Mouse (Mus musculus): Measurements from ENCODE around the gene Parp6. TPM values are rescaled to one million over a fixed set of nuclear protein-coding genes. Genes with fewer than 3 reads are reported as not detected.

Gene Parp6
- 10 to 100 TPM; 45.1 to 69.1 TPM for polyA plus RNA-seq (2017; shearing (Covaris generic))

GRCm38 (mm10) chr9:59616622-59617306, at the start of gene Parp6:
TSS of gene Parp6 (plus strand) at chr9:59617284.

DNA sequence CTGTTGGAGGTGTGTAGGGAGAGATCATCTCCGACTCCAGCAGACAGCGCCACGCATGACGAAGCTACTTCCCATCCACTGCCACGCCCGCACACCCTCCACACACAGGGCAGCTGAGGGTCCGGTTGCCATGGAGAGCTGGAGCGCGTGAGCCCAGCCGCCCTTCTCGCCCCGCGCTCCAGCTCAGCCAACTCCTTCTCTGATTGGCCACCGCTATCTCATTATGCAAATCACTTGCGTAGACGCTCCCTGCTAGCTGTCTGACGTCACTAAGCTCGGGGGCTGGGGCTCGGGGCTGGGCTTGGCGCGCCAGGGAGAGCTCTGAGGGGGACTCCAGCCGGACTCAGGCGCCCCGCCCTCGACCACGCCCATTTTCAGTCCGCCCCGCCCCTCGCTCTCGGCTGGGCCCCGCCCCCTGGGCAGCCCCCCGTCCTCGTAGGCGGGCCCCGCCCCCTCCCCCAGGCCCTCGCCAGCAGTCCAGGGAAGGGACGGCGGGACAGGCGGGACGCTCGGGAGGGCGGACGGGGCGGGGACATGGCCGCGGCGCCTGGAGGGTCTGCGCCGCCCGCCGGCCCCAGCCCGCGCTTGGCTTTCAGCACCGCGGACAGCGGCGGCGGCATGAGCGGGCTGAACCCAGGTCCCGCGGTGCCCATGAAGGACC, 39.1 kb upstream of the Parp6 start, which contains the start of gene Celf6:
Celf6 (plus strand) TSS at position 74 of the 661 bp plus-strand sequence.

DNA sequence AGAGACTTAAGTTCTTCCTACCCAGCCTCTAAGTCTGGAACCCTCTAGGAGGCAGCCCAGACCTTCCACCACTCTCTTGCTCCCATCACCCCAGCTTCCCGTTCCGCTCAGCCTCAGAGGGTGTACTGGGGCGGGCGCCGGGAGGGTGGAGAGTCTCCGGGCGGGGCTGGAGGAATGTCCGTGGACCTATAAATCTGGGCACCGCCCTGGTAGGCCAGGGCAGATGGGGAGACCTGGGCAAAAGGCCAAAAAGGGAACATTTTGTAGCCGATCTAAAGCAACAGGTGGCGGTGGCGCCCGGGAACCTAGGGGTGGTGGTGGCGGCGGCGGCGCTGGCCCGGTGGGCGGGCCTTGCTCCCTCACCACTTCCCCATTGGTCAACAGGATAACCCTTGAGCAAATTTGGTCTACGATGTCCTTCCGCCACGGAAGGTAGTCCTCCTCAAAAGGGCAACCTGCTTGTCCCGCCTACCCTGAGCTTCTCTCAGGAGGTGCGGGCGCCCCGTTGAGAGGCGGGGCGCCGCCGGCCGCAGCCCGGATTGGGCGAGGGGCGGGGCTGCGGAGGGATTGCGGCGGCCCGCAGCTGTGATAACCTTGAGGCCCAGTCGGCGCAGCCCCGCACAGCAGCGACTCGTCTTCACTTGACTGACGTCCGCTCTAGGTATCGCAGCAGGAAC, 39.0 kb downstream of the Parp6 start, which contains the start of gene Pkm:
Pkm (plus strand) TSS at position 411 of the 677 bp plus-strand sequence.

GRCm38 (mm10) chr9:59679678-59680533, 62.8 kb downstream of the Parp6 start, which contains the start of gene Gramd2:
TSS of gene Gramd2 (plus strand) at chr9:59680144.

Other genes starting within 250 kb of the Parp6 start
- gene Arih1, start 130.7 kb upstream of the Parp6 start, polyA plus RNA-seq (2017; shearing (Covaris generic)) = 100 to 1,000 TPM in 1 of 2 experiments, 10 to 100 TPM in 1; 89.5 to 109 TPM
- gene Hexa, start 77.7 kb upstream of the Parp6 start, polyA plus RNA-seq (2017; shearing (Covaris generic)) = 10 to 100 TPM; 55.0 to 56.4 TPM
- gene Tmem202, start 77.4 kb upstream of the Parp6 start, polyA plus RNA-seq (2017; shearing (Covaris generic)) = under 1 TPM; 0.26 to 0.52 TPM
- under 1 TPM in 1 of 2 experiments, not detected in 1; 0.33 TPM for gene Celf6, start 39.4 kb upstream of the Parp6 start, polyA plus RNA-seq (2017; shearing (Covaris generic))
- gene Pkm, start 39.1 kb downstream of the Parp6 start, polyA plus RNA-seq (2017; shearing (Covaris generic)) = 100 to 1,000 TPM; 721 to 753 TPM
- gene Gramd2, start 62.9 kb downstream of the Parp6 start, polyA plus RNA-seq (2017; shearing (Covaris generic)) = 1 to 10 TPM in 1 of 2 experiments, under 1 TPM in 1; 0.19 to 1.8 TPM
- gene Senp8, start 133.4 kb downstream of the Parp6 start, polyA plus RNA-seq (2017; shearing (Covaris generic)) = 1 to 10 TPM; 5.9 to 8.2 TPM
- 10 to 100 TPM; 20.3 to 21.2 TPM for gene Myo9a, start 133.6 kb downstream of the Parp6 start, polyA plus RNA-seq (2017; shearing (Covaris generic))

Measured in inflammation-experienced regulatory T-cells (primary cell).